Mouse (Mus musculus): Measurements from ENCODE around the gene Clk1. TPM values are rescaled to one million over a fixed set of nuclear protein-coding genes. Genes with fewer than 3 reads are reported as not detected.

The Clk1 gene
- polyA plus RNA-seq, 1 experiment from 2014 or later: 129 TPM

Other genes starting within 250 kb of the Clk1 start
- gene Aox4, start 213.7 kb downstream of the Clk1 start, polyA plus RNA-seq (2014; fragmentation: Nextera tagmentation; extraction: Ambion mirVana): 1.7 and 2.3 TPM in 2 replicates
- gene Aox2, start 145.7 kb downstream of the Clk1 start, polyA plus RNA-seq (2014; fragmentation: Nextera tagmentation; extraction: Ambion mirVana): not detected in 2 replicates
- gene Bzw1, start 31.2 kb downstream of the Clk1 start, polyA plus RNA-seq (2014; fragmentation: Nextera tagmentation; extraction: Ambion mirVana): 344 and 399 TPM in 2 replicates
- 44.0 and 45.0 TPM in 2 replicates for gene Nif3l1, start 21.1 kb upstream of the Clk1 start, polyA plus RNA-seq (2014; fragmentation: Nextera tagmentation; extraction: Ambion mirVana)
- 58.6 and 62.8 TPM in 2 replicates for gene Ppil3, start 21.4 kb upstream of the Clk1 start, polyA plus RNA-seq (2014; fragmentation: Nextera tagmentation; extraction: Ambion mirVana)
- 73.4 and 88.3 TPM in 2 replicates for gene Orc2, start 81.0 kb upstream of the Clk1 start, polyA plus RNA-seq (2014; fragmentation: Nextera tagmentation; extraction: Ambion mirVana)
- gene Fam126b, start 162.3 kb upstream of the Clk1 start, polyA plus RNA-seq (2014; fragmentation: Nextera tagmentation; extraction: Ambion mirVana): 6.5 and 7.3 TPM in 2 replicates
- gene Ndufb3, start 162.3 kb upstream of the Clk1 start, polyA plus RNA-seq (2014; fragmentation: Nextera tagmentation; extraction: Ambion mirVana): 172 and 182 TPM in 2 replicates

All from liver, embryonic 11.5 days (tissue).